Mouse (Mus musculus): ENCODE measurements around the gene Clic1. TPM values are rescaled to one million over a fixed set of nuclear protein-coding genes. Genes with fewer than 3 reads are reported as not detected.

Clic1 gene
- total RNA-seq, 2 experiments from 2014 or later = 271 to 302 TPM

Other genes starting within 250 kb of the Clic1 start
- not detected for gene Cyp21a1, start 245.4 kb upstream of the Clic1 start, total RNA-seq (2023)
- 10 to 100 TPM; 39.4 to 40.7 TPM for gene Stk19, start 213.0 kb upstream of the Clic1 start, total RNA-seq (2023)
- 10 to 100 TPM; 46.2 to 53.2 TPM for gene Dxo, start 212.9 kb upstream of the Clic1 start, total RNA-seq (2023)
- gene Skiv2l, start 199.8 kb upstream of the Clic1 start, total RNA-seq (2023) = 10 to 100 TPM; 83.2 to 91.6 TPM
- 10 to 100 TPM; 24.1 to 27.8 TPM for gene Nelfe, start 199.6 kb upstream of the Clic1 start, total RNA-seq (2023)
- under 1 TPM; 0.64 to 0.73 TPM for gene Cfb, start 187.4 kb upstream of the Clic1 start, total RNA-seq (2023)
- 1 to 10 TPM; 2.7 to 2.8 TPM for gene Zbtb12, start 170.5 kb upstream of the Clic1 start, total RNA-seq (2023)
- not detected for gene Gm20547, start 167.9 kb upstream of the Clic1 start, total RNA-seq (2023)
- gene C2, start 151.7 kb upstream of the Clic1 start, total RNA-seq (2023) = 1 to 10 TPM in 1 of 2 experiments, under 1 TPM in 1; 0.22 to 1.6 TPM
- 10 to 100 TPM; 58.0 to 71.6 TPM for gene Ehmt2, start 151.5 kb upstream of the Clic1 start, total RNA-seq (2023)
- gene Slc44a4, start 135.5 kb upstream of the Clic1 start, total RNA-seq (2023) = under 1 TPM in 1 of 2 experiments, not detected in 1; 0.24 TPM
- gene Neu1, start 118.7 kb upstream of the Clic1 start, total RNA-seq (2023) = 10 to 100 TPM; 71.5 to 75.3 TPM
- 10 to 100 TPM in 1 of 2 experiments, 1 to 10 TPM in 1; 6.4 to 28.6 TPM for gene Hspa1b, start 90.7 kb upstream of the Clic1 start, total RNA-seq (2023)
- gene Gm20481, start 80.1 kb upstream of the Clic1 start, total RNA-seq (2023) = not detected
- gene Hspa1a, start 77.8 kb upstream of the Clic1 start, total RNA-seq (2023) = 10 to 100 TPM; 14.6 to 41.1 TPM
- not detected for gene Hspa1l, start 77.3 kb upstream of the Clic1 start, total RNA-seq (2023)
- 10 to 100 TPM; 29.9 to 39.2 TPM for gene Lsm2, start 68.1 kb upstream of the Clic1 start, total RNA-seq (2023)
- 10 to 100 TPM; 61.3 to 70.3 TPM for gene Vars, start 49.0 kb upstream of the Clic1 start, total RNA-seq (2023)
- gene Vwa7, start 33.4 kb upstream of the Clic1 start, total RNA-seq (2023) = not detected
- under 1 TPM; 0.82 to 0.84 TPM for gene Sapcd1, start 21.9 kb upstream of the Clic1 start, total RNA-seq (2023)
- gene Msh5, start 3.2 kb upstream of the Clic1 start, total RNA-seq (2023) = 1 to 10 TPM; 6.7 to 8.8 TPM
- gene Ddah2, start 9.1 kb downstream of the Clic1 start, total RNA-seq (2023) = 1 to 10 TPM; 3.4 to 4.6 TPM
- gene Ly6g6c, start 15.4 kb downstream of the Clic1 start, total RNA-seq (2023) = not detected
- under 1 TPM; 0.64 to 0.93 TPM for gene Mpig6b, start 16.2 kb downstream of the Clic1 start, total RNA-seq (2023)
- not detected for gene Ly6g6e, start 26.9 kb downstream of the Clic1 start, total RNA-seq (2023)
- not detected for gene Ly6g6d, start 28.1 kb downstream of the Clic1 start, total RNA-seq (2023)
- gene Ly6g6f, start 35.6 kb downstream of the Clic1 start, total RNA-seq (2023) = under 1 TPM; 0.31 to 0.55 TPM
- 10 to 100 TPM; 48.8 to 54.6 TPM for gene Abhd16a, start 39.3 kb downstream of the Clic1 start, total RNA-seq (2023)
- not detected for gene Ly6g5c, start 58.3 kb downstream of the Clic1 start, total RNA-seq (2023)
- gene Ly6g5b, start 65.5 kb downstream of the Clic1 start, total RNA-seq (2023) = 10 to 100 TPM; 15.2 to 16.0 TPM
- 10 to 100 TPM; 25.6 to 26.4 TPM for gene Gpank1, start 71.5 kb downstream of the Clic1 start, total RNA-seq (2023)
- 100 to 1,000 TPM; 171 to 190 TPM for gene Csnk2b, start 72.1 kb downstream of the Clic1 start, total RNA-seq (2023)
- gene D17H6S53E, start 76.4 kb downstream of the Clic1 start, total RNA-seq (2023) = 10 to 100 TPM; 17.0 to 23.1 TPM
- gene Apom, start 82.1 kb downstream of the Clic1 start, total RNA-seq (2023) = not detected
- 100 to 1,000 TPM; 245 to 298 TPM for gene Bag6, start 85.2 kb downstream of the Clic1 start, total RNA-seq (2023)
- gene Prrc2a, start 114.9 kb downstream of the Clic1 start, total RNA-seq (2023) = 100 to 1,000 TPM; 187 TPM
- 10 to 100 TPM; 15.4 to 17.4 TPM for gene Aif1, start 126.1 kb downstream of the Clic1 start, total RNA-seq (2023)
- 100 to 1,000 TPM; 614 to 632 TPM for gene Lst1, start 138.5 kb downstream of the Clic1 start, total RNA-seq (2023)
- 10 to 100 TPM; 89.3 to 97.8 TPM for gene Ltb, start 144.5 kb downstream of the Clic1 start, total RNA-seq (2023)
- gene Tnf, start 152.0 kb downstream of the Clic1 start, total RNA-seq (2023) = 10 to 100 TPM; 62.5 to 72.6 TPM
- under 1 TPM in 1 of 2 experiments, not detected in 1; 0.26 TPM for gene Lta, start 155.4 kb downstream of the Clic1 start, total RNA-seq (2023)
- gene Gm16181, start 170.9 kb downstream of the Clic1 start, total RNA-seq (2023) = under 1 TPM in 1 of 2 experiments, not detected in 1; 0.75 TPM
- 1 to 10 TPM; 2.2 to 3.4 TPM for gene Atp6v1g2, start 183.7 kb downstream of the Clic1 start, total RNA-seq (2023)
- gene Nfkbil1, start 185.8 kb downstream of the Clic1 start, total RNA-seq (2023) = 10 to 100 TPM; 21.5 to 22.1 TPM
- gene Ddx39b, start 191.8 kb downstream of the Clic1 start, total RNA-seq (2023) = 100 to 1,000 TPM; 206 to 207 TPM
- 1,000 to 10,000 TPM; 1,338 to 1,458 TPM for gene H2-D1, start 212.8 kb downstream of the Clic1 start, total RNA-seq (2023)